Mouse (Mus musculus): ENCODE measurements around the gene Ces1f.

Gene Ces1f

GRCm38 (mm10) chr8:93211091-93211490 is 68.5 kb downstream of the Ces1f start:
- DNase-seq (ENCODE audit: low spot score), result no peak
